In genomic region chr15:94409832-94410231, GRCm38 (mm10) we compare ENCODE assay signal across 14 mouse cellular contexts. TPM values are rescaled to one million over a fixed set of nuclear protein-coding genes. Genes with fewer than 3 reads are reported as not detected.
DNase-seq lines count a peak whose midpoint lies in the region; ATAC-seq lines count a peak whose summit lies in the region.
"Had no signal": no experiment of that assay in that cellular context is flagged by ENCODE, and none has a peak within 500 bp of the region (broad histone marks: within the 10 kb centered on the region; RNA-seq: fewer than 3 reads in every experiment).

No protein-coding gene starts in this region.

- WGBS in hindbrain, embryonic 13.5 days, result 57% methylated on average over 7 of the region's 7 CpGs
- WGBS in hindbrain, embryonic 10.5 days, result 79% methylated on average over 7 of the region's 7 CpGs
- 89% methylated on average over 7 of the region's 7 CpGs for WGBS in kidney, embryonic 16.5 days

- H3K4me2 ChIP-seq in hindbrain, embryonic 13.5 days, result no peak overlapping the region
- H3K4me2 ChIP-seq in kidney, embryonic 16.5 days (replicated peaks; ENCODE audit: low read depth, low read length), result no peak overlapping the region
- H3K4me2 ChIP-seq: embryonic facial prominence, embryonic 12.5 days had no signal

- no peak overlapping the region for H3K27ac ChIP-seq in hindbrain, embryonic 13.5 days
- H3K27ac ChIP-seq in hindbrain, embryonic 10.5 days, result no peak overlapping the region
- H3K27ac ChIP-seq in kidney, embryonic 16.5 days (ENCODE audit: low read length), result no peak overlapping the region
- H3K27ac ChIP-seq: embryonic facial prominence, embryonic 12.5 days had no signal

- H3K9me3 ChIP-seq in hindbrain, embryonic 13.5 days, result no peaks in the 10 kb centered on the region
- H3K9me3 ChIP-seq in hindbrain, embryonic 10.5 days, result no peaks in the 10 kb centered on the region
- no peaks in the 10 kb centered on the region for H3K9me3 ChIP-seq in kidney, embryonic 16.5 days (ENCODE audit: low read length)
- H3K9me3 ChIP-seq: embryonic facial prominence, embryonic 12.5 days had no signal

- intact Hi-C loops in left cerebral cortex, postnatal 14 days (cut with DNase I), result no loop called here

- no peak for DNase-seq in hindbrain, embryonic 10.5 days (ENCODE audit: low spot score)
- peak; percentile 72 to 86 for DNase-seq in frontal cortex, postnatal 36 days (ENCODE audit: low spot score in 2 of 2)
- peak; percentile 80 to 85 for DNase-seq in left cerebral cortex, postnatal 14 days (ENCODE audit: low spot score in 2 of 2)
- DNase-seq in right cerebral cortex, postnatal 10 days (ENCODE audit: low spot score in 2 of 2), result peak; percentile 89 to 94
- no peak for DNase-seq in gastrocnemius, postnatal 25 days
- no peak for DNase-seq in liver
- DNase-seq: adrenal gland, adult 8-10 months; heart, postnatal 36 days had no signal

- H3K36me3 ChIP-seq in hindbrain, embryonic 13.5 days, result no peaks in the 10 kb centered on the region
- H3K36me3 ChIP-seq in hindbrain, embryonic 10.5 days, result no peaks in the 10 kb centered on the region
- H3K36me3 ChIP-seq in kidney, embryonic 16.5 days (ENCODE audit: insufficient read depth, low read length), result no peaks in the 10 kb centered on the region
- H3K36me3 ChIP-seq: embryonic facial prominence, embryonic 12.5 days had no signal

- peak; percentile 57; the same call in 1 of the 2 replicates for ATAC-seq in hindbrain, embryonic 13.5 days (ENCODE audit: low FRiP score)
- no peak for ATAC-seq in kidney, embryonic 16.5 days (ENCODE audit: low FRiP score, low TSS enrichment)

- no peak overlapping the region for H3K9ac ChIP-seq in hindbrain, embryonic 13.5 days
- no peak overlapping the region for H3K9ac ChIP-seq in kidney, embryonic 16.5 days (replicated peaks; ENCODE audit: low read length)
- H3K9ac ChIP-seq: embryonic facial prominence, embryonic 12.5 days had no signal

- peaks cover 5% of the 10 kb centered on the region; the same call in 1 of the 2 replicates for H3K4me1 ChIP-seq in hindbrain, embryonic 13.5 days (replicated peaks)
- peaks cover 11% of the 10 kb centered on the region for H3K4me1 ChIP-seq in hindbrain, embryonic 10.5 days (replicated peaks)
- no peaks in the 10 kb centered on the region for H3K4me1 ChIP-seq in kidney, embryonic 16.5 days (ENCODE audit: insufficient read depth, low read length)

- H3K4me3 ChIP-seq in hindbrain, embryonic 13.5 days, result no peak overlapping the region
- no peak overlapping the region for H3K4me3 ChIP-seq in hindbrain, embryonic 10.5 days
- H3K4me3 ChIP-seq in kidney, embryonic 16.5 days (ENCODE audit: low read length), result no peak overlapping the region
- H3K4me3 ChIP-seq: embryonic facial prominence, embryonic 12.5 days had no signal

- H3K27me3 ChIP-seq in hindbrain, embryonic 13.5 days, result peaks cover 18% of the 10 kb centered on the region
- H3K27me3 ChIP-seq in hindbrain, embryonic 10.5 days (ENCODE audit: insufficient read depth, poor library complexity, severe bottlenecking), result peaks cover 23% of the 10 kb centered on the region
- no peaks in the 10 kb centered on the region; the same call in 1 of the 2 replicates for H3K27me3 ChIP-seq in kidney, embryonic 16.5 days (ENCODE audit: insufficient read depth, low read length)
- H3K27me3 ChIP-seq: CH12.LX had no signal

RNA-seq across cellular contexts. Expression of gene Adamts20, which starts 55.4 kb away (rescaled TPM):
- 2.7 and 3.2 TPM in 2 replicates for polyA plus RNA-seq in hindbrain, embryonic 13.5 days (2015; fragmentation: Nextera tagmentation; extraction: Ambion mirVana)
- 1.4 and 2.6 TPM in 2 replicates for polyA plus RNA-seq in hindbrain, embryonic 10.5 days (2016; fragmentation: Nextera tagmentation; extraction: Ambion mirVana)
- total RNA-seq in left cerebral cortex, postnatal 14 days (2021), result 10 to 100 TPM; 10.0 to 11.4 TPM
- total RNA-seq in gastrocnemius, postnatal 25 days (2021), result 10 to 100 TPM; 12.0 to 13.9 TPM
- polyA plus RNA-seq in kidney, embryonic 16.5 days (2015; fragmentation: Nextera tagmentation; extraction: Ambion mirVana), result 2.0 and 2.4 TPM in 2 replicates
- total RNA-seq: liver, adult 2 months; monocyte, adult 5-6 weeks had no signal
- polyA plus RNA-seq: liver, adult 2 months had no signal

Comparison
In these comparisons a context has a peak if more than half of its experiments do, and no peak if none do; other contexts are left out.
1. DNase-seq: peak in frontal cortex, postnatal 36 days (2 of 2), left cerebral cortex, postnatal 14 days (2 of 2) and right cerebral cortex, postnatal 10 days (2 of 2); none in hindbrain, embryonic 10.5 days (single experiment), gastrocnemius, postnatal 25 days (single experiment) and liver (single experiment).